Comparison of ENCODE assay signal across 8 mouse cellular contexts in the genomic region with DNA sequence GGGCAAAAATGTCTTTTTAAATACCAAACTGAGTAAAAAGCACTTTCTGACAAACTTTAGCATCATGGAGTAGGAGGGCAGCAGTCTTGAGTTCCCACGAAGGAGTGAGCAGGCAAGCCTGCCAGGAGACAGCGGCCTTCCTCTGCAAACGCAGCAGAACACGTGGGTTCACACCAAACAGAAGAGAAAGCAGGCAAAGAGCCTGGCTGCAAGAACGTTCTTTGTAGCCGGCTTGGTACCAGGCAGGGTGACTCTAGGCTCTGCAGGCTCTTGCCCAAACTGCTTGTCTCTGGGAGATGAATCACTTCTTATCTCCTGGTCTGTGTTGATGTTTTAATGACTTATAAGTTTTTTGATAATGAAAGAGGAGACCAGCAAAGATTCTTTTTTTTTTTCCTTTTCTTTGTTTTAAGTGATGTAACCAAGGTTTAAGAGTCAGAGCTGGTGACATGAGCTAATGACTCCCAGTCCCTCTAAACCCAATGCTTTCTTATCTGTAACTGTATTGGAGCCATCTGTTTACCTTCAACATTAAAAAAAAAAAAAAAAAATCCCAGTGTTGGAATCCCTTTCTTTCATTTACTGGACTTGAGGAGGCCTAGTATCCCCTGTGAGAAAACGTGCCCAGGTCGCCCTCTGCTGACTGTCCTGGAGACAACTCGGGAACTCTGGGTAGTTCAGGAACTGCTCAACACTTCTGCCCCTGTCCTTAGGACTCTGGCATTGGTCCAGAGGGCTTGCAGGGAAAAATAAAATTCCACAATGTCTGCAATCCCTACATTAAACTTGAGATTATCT. TPM values are rescaled to one million over a fixed set of nuclear protein-coding genes. Genes with fewer than 3 reads are reported as not detected.
DNase-seq lines count a peak whose midpoint lies in the region; ATAC-seq and TF ChIP-seq lines count a peak whose summit lies in the region.

No protein-coding gene starts in this region.

- ATAC-seq in embryonic facial prominence, embryonic 13.5 days (ENCODE audit: insufficient number of reproducible peaks, insufficient read depth, low FRiP score, low TSS enrichment, low read depth): 0 out of 2 replicates have a peak, but pooled peaks have one; percentile 52
- peak; percentile 82 for ATAC-seq in midbrain, embryonic 13.5 days
- ATAC-seq in stomach, embryonic 16.5 days (ENCODE audit: insufficient read depth, low FRiP score): peak; percentile 75; the same call in 1 of the 2 replicates

- intact Hi-C loops in left cerebral cortex, postnatal 4 days (cut with DNase I): loop anchor here (2.0 to 10.0 kb wide), 2 partner anchors 199 to 295 kb away; no protein-coding TSS in a partner anchor

- H3K9ac ChIP-seq in embryonic facial prominence, embryonic 13.5 days: no peak overlapping the region
- no peak overlapping the region for H3K9ac ChIP-seq in midbrain, embryonic 13.5 days (replicated peaks)
- 0 out of 2 replicates have a peak overlapping the region, but pooled peaks have one; percentile 15 for H3K9ac ChIP-seq in stomach, embryonic 16.5 days (ENCODE audit: low read length)

- WGBS in embryonic facial prominence, embryonic 13.5 days: 10% methylated on average over 9 of the region's 9 CpGs
- 19% methylated on average over 9 of the region's 9 CpGs for WGBS in kidney, adult 2 months
- WGBS in midbrain, embryonic 13.5 days: 12% methylated on average over 9 of the region's 9 CpGs
- 17% methylated on average over 9 of the region's 9 CpGs for WGBS in stomach, embryonic 16.5 days

- H3K4me2 ChIP-seq in embryonic facial prominence, embryonic 13.5 days: no peak overlapping the region
- H3K4me2 ChIP-seq in midbrain, embryonic 13.5 days (replicated peaks): no peak overlapping the region
- no peak overlapping the region for H3K4me2 ChIP-seq in stomach, embryonic 16.5 days (ENCODE audit: low read depth, low read length)

- H3K4me3 ChIP-seq in embryonic facial prominence, embryonic 13.5 days: no peak overlapping the region
- H3K4me3 ChIP-seq in kidney, adult 2 months (ENCODE audit: insufficient read depth, low read depth, low read length): no peak overlapping the region
- no peak overlapping the region for H3K4me3 ChIP-seq in midbrain, embryonic 13.5 days (replicated peaks)
- H3K4me3 ChIP-seq in stomach, embryonic 16.5 days (replicated peaks; ENCODE audit: low read length): no peak overlapping the region

- no peaks in the 10 kb centered on the region for H3K9me3 ChIP-seq in embryonic facial prominence, embryonic 13.5 days
- H3K9me3 ChIP-seq in midbrain, embryonic 13.5 days: no peaks in the 10 kb centered on the region
- H3K9me3 ChIP-seq in stomach, embryonic 16.5 days (replicated peaks; ENCODE audit: control insufficient read depth, low read length): no peaks in the 10 kb centered on the region

- no peak overlapping the region for H3K27ac ChIP-seq in embryonic facial prominence, embryonic 13.5 days
- H3K27ac ChIP-seq in kidney, adult 2 months (ENCODE audit: insufficient read depth, low read depth, low read length): no peak overlapping the region
- H3K27ac ChIP-seq in midbrain, embryonic 13.5 days: no peak overlapping the region
- H3K27ac ChIP-seq in stomach, embryonic 16.5 days (ENCODE audit: low read length): peak overlapping the region; percentile 8; the same call in 1 of the 2 replicates

- peak; percentile 82 for TF ChIP-seq CTCF in kidney, adult 2 months (conservative IDR thresholded peaks at IDR 0.05; ENCODE audit: insufficient read depth, insufficient read length, low read depth, low read length)

- H3K4me1 ChIP-seq in embryonic facial prominence, embryonic 13.5 days: 0 out of 2 replicates have a peak, but pooled peaks cover 6% of the 10 kb centered on the region
- no peaks in the 10 kb centered on the region for H3K4me1 ChIP-seq in kidney, adult 2 months (ENCODE audit: control insufficient read depth, insufficient read depth, low read length)
- peaks cover 4% of the 10 kb centered on the region; the same call in 1 of the 2 replicates for H3K4me1 ChIP-seq in midbrain, embryonic 13.5 days (replicated peaks)
- 0 out of 2 replicates have a peak, but pooled peaks cover 3% of the 10 kb centered on the region for H3K4me1 ChIP-seq in stomach, embryonic 16.5 days (ENCODE audit: control insufficient read depth, insufficient read depth, low read length)

- no peaks in the 10 kb centered on the region for H3K27me3 ChIP-seq in embryonic facial prominence, embryonic 13.5 days
- H3K27me3 ChIP-seq in kidney, adult 2 months (replicated peaks; ENCODE audit: control insufficient read depth, insufficient read depth, low read length): no peaks in the 10 kb centered on the region
- H3K27me3 ChIP-seq in midbrain, embryonic 13.5 days: peaks cover 2% of the 10 kb centered on the region; the same call in 1 of the 2 replicates
- H3K27me3 ChIP-seq in stomach, embryonic 16.5 days (ENCODE audit: control insufficient read depth, insufficient read depth, low read length): no peaks in the 10 kb centered on the region

- H3K36me3 ChIP-seq in embryonic facial prominence, embryonic 13.5 days: no peaks in the 10 kb centered on the region
- no peaks in the 10 kb centered on the region for H3K36me3 ChIP-seq in kidney, adult 2 months (ENCODE audit: control insufficient read depth, insufficient read depth, low read length)
- H3K36me3 ChIP-seq in midbrain, embryonic 13.5 days: no peaks in the 10 kb centered on the region
- no peaks in the 10 kb centered on the region for H3K36me3 ChIP-seq in stomach, embryonic 16.5 days (ENCODE audit: control insufficient read depth, insufficient read depth, low read length)

- DNase-seq in spleen, postnatal 36 days (ENCODE audit: low spot score in 2 of 2): peak; percentile 17 to 28
- no peak for DNase-seq in spleen, adult 12 weeks (ENCODE audit: low spot score)
- peak; percentile 61 for DNase-seq in heart, adult 8-10 months (ENCODE audit: low spot score)
- DNase-seq in kidney, adult 2 months: peak; percentile 76
- peak; percentile 79 for DNase-seq in left cerebral cortex, postnatal 4 days

- no peak for TF ChIP-seq POLR2A in kidney, adult 2 months (IDR thresholded peaks at IDR 0.05; ENCODE audit: low read depth, low read length)

RNA-seq across cellular contexts. Expression of a gene that starts 2.0 kb away (rescaled TPM):
- polyA plus RNA-seq in embryonic facial prominence, embryonic 13.5 days (2015; fragmentation: Nextera tagmentation; extraction: Ambion mirVana): not detected in 2 replicates
- total RNA-seq in heart, adult 8-10 months (2022): not detected
- not detected in 2 replicates for polyA plus RNA-seq in kidney, adult 2 months (2012; rRNA removed)
- total RNA-seq in left cerebral cortex, postnatal 4 days (2021): not detected
- polyA plus RNA-seq in midbrain, embryonic 13.5 days (2015; fragmentation: Nextera tagmentation; extraction: Ambion mirVana): not detected in 2 replicates
- 0.30 and 1.1 TPM in 2 replicates for polyA plus RNA-seq in stomach, embryonic 16.5 days (2015; fragmentation: Nextera tagmentation; extraction: Ambion mirVana)

RNA-seq across cellular contexts. Expression of a gene that starts 56.3 kb away (rescaled TPM):
- polyA plus RNA-seq in embryonic facial prominence, embryonic 13.5 days (2015; fragmentation: Nextera tagmentation; extraction: Ambion mirVana): 2.6 and 6.4 TPM in 2 replicates
- total RNA-seq in heart, adult 8-10 months (2022): 10 to 100 TPM in 1 of 4 experiments, 1 to 10 TPM in 3; 7.5 to 13.9 (median 9.0) TPM
- 39.0 and 39.5 TPM in 2 replicates for polyA plus RNA-seq in kidney, adult 2 months (2012; rRNA removed)
- 10 to 100 TPM; 14.7 to 18.4 TPM for total RNA-seq in left cerebral cortex, postnatal 4 days (2021)
- 8.1 and 9.6 TPM in 2 replicates for polyA plus RNA-seq in midbrain, embryonic 13.5 days (2015; fragmentation: Nextera tagmentation; extraction: Ambion mirVana)
- 91.5 and 93.3 TPM in 2 replicates for polyA plus RNA-seq in stomach, embryonic 16.5 days (2015; fragmentation: Nextera tagmentation; extraction: Ambion mirVana)
